Mouse (Mus musculus): ENCODE results near the gene Uprt.

The Uprt gene

DNA sequence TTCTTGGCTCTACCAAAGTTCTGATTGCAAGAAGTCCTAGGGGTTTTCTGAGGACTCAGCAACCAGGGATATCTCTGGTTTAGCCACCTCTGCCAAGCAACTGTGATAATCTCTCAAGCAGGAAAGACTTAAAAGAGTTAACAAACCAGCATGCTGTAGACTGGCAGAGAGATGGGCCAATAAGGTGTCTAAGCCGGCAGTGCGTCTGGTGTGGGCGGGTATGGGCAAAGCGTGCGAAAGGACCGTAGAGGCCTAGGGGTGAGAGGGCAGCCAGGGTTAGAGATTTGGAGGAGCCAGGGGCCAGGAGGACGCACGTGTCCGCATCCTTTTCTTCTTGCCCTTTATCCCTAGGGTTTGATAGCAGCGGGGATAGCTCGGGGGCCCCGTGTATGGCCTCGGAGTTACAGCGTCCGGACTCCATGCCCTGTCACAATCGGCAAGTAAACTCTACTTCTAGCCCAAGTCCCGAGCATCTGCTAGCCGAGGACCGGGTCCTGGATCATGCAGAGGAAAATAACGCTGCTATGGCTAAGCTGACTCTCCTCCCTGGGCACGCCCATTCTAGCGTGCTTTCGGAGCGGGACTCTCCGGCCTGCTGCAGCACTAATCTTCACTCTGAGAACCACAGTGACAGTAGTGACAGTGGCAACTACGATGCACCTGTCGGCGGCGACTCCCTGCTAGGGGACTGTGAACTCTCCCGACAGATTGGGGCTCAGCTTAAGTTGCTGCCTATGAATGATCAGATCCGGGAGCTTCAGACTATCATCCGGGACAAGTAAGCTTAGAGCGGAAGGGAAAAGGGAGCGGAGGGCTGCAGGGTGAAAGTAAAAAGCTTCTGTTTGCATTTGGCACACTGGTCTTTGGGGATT, at the start of gene Uprt:
Gene Uprt (plus strand): TSS at position 247 of the 872 bp plus-strand sequence.
- DNase-seq (ENCODE audit: low read depth, low spot score) = peak; percentile 55

DNA sequence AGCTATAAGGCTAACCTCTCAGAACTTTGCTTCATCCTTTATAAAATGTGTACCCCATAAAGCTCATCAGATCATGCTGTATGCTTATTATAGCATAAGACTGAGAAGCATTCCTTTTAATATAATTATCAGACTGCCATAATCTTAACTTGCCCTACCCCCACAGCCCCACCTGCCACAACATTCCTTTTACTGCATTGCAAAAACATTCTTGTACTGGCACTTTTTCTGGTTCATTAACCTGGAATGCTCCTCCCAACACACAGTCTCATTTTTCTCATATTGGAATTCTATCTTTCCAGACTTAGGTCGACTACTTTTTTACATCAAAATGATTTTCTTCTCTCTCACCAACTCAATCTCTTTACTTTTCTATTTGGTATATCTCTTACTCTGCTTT, 49.2 kb upstream of the Uprt start:
- DNase-seq (ENCODE audit: low read depth, low spot score) = no peak

- DNase-seq (ENCODE audit: low read depth, low spot score) = no peak
These were observed 30.2 kb upstream of the Uprt start for GRCm38 (mm10) chrX:104452433-104452832.

DNA sequence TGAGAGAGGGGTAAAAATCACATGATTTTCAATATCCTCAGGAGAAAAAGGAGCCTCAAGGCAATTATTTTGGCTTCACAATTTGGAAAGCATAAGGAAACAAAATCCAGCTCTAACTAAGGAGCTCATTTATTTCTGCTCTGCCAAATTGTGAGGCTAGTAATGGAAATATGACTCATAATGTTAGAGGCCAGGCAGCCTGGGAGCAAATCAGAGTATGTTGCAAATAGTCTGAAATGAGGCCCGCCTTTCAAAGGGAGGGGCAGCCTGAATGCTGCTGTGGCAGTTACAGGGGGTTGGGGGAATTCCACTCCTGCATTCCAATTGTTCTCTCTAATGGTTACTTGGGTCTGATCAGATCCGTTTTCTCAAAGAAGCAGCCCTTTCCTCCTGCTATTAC, 20.9 kb upstream of the Uprt start:
- DNase-seq (ENCODE audit: low read depth, low spot score) = peak; percentile 39

- DNase-seq (ENCODE audit: low read depth, low spot score) = no peak
These were observed 18.2 kb upstream of the Uprt start for GRCm38 (mm10) chrX:104464376-104464775.

DNA sequence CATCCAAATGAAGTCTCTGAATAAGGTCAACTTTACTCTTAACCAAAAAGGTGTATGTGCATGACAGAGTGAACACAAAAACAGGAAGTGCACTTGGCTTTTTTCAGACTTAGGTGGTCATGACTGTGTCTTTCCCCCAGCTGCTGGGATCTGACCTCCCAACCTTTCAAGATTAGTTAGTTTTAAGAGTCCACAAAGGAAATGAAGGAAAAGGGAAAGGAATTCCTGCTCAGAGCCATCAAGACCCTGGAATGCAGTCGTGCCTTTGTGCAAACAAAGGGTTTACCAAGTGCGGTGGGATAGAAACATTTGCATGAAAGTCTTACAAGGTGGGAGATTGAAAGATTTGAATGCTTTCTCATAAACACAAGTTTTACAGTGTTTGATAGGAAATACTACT, 4.6 kb upstream of the Uprt start:
- DNase-seq (ENCODE audit: low read depth, low spot score) = peak; percentile 49

DNA sequence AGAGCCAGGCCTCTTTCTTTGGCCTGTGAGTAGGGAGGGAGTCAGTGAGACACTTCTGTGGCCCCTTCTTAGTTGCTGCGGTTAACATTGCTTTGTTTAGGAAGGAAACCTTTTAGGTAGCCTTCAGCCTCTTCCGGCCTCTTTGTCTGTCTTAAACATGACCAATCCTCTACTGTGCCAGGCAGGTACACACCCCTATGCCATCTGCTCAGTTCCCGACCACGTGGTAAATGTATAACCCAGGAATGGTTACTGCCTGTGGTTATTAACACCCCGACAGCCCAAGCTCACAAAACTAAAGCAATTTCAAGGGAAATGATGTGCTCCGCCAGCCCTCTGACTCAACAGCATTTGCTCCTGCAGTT, 808 bp downstream of the Uprt start:
- DNase-seq (ENCODE audit: low read depth, low spot score) = no peak

DNA sequence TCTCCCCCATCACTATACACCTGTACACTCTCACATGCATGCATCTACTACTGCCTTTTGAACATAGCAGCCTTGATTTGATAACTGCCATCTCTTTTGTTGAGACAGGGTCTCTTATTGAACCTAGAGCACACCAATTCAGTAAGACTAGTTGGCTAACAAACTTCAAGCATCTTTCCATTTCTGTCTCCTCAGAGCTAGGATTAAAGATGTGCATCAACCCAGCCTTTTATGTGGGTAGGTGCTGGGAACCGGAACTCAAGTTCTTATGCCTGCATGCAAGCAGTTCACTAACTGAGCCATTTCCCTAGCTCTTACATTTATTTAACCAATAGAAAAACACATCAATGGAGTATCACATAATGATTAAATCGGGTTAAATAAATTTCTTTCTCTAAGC, 3.0 kb downstream of the Uprt start:
- DNase-seq (ENCODE audit: low read depth, low spot score) = no peak

GRCm38 (mm10) chrX:104488036-104488435, 5.4 kb downstream of the Uprt start:
- no peak for DNase-seq (ENCODE audit: low read depth, low spot score)

- no peak for DNase-seq (ENCODE audit: low read depth, low spot score)
These were observed 6.4 kb downstream of the Uprt start for GRCm38 (mm10) chrX:104488870-104489467.

DNA sequence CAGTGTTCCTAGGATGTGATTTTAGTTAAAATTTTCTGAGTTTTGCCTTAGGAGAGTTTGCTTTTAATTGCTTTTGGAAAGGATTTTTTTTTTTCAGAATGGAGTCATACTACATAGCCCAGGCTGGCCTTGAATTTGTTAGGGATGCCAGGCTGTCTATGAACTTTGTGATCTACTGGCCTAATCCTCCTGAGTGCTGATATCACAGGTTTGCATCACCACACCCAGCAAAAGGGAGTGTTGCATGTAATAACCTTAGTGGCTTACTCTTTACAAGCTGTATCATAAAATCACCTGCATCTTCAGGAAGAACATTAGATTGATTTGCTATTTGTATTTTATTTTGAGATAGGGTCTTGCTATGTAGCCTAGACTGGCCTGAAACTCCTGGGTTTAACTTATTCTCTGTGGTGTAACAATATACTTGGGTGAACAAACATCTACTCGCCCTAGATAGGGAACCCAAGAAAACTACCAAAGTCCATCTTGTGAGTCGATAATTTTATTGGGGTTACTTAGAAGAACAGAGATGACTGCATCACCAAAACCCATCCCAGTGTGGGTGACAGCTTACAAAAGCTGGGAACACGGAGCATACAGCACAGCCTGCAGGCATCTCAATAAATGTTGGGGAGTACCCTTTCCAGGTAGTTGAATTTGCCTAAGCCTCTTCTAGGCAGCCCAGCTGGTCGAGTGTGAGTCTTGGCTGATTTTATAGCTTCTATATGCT, 7.2 kb downstream of the Uprt start:
- DNase-seq (ENCODE audit: low read depth, low spot score) = no peak

DNA sequence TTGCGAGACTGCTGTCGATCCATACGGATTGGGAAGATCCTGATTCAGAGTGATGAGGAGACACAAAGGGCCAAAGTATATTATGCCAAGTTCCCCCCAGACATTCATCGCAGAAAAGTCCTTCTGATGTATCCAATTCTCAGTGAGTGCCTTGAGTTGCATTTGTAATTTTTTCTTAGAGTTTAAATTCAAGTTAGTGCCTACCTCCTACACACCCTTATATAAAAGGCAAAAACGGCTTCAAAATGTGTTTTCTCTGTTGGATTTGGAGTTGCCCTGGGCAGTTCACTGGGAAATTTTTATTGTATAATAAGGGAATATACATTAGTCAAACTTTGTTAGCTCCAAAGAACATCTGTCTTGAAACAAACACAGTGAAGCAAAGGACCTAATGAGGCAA, 19.1 kb downstream of the Uprt start:
- no peak for DNase-seq (ENCODE audit: low read depth, low spot score)

- no peak for DNase-seq (ENCODE audit: low read depth, low spot score)
These were observed 60.0 kb downstream of the Uprt start for GRCm38 (mm10) chrX:104542635-104543034.

- no peak for DNase-seq (ENCODE audit: low read depth, low spot score)
These were observed 61.4 kb downstream of the Uprt start for GRCm38 (mm10) chrX:104543919-104544595.

- DNase-seq (ENCODE audit: low read depth, low spot score) = no peak
These were observed 62.7 kb downstream of the Uprt start for GRCm38 (mm10) chrX:104545283-104545682.
